Mouse (Mus musculus) c-Kit-positive CD71-positive TER-119-positive erythroid progenitor cells, embryonic 14.5 days (primary cell): ENCODE measurements around the gene Ccdc85c.

Experiments used
- DNase-seq: peaks from one replicate; pipeline ENCODE4 v3.0.0-alpha.2; 2013; ENCODE audit warnings: low spot score

Gene Ccdc85c

DNA sequence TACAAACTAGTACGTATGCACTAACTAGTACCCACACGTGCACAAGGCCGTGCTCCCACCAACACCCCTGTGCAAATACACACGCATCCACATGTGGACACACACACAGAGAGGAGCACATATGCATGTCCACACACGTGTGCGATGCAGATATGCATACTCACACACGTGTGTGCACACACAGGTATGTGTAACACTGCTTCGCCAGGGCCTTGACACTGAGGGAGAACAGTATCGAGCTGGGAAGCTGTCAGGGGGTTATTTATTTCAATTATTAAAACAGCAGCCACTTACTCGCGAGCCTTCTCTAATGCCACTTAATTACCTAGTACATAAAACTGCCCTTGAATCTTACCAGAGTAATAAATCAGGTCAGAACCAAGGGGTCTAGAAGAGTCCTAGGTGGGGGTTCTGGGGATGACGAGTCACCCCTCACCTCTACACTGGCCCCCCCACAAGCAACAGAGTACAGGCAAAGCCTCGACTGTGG lies 34.8 kb downstream of the Ccdc85c start:
- DNase-seq = no peak

DNA sequence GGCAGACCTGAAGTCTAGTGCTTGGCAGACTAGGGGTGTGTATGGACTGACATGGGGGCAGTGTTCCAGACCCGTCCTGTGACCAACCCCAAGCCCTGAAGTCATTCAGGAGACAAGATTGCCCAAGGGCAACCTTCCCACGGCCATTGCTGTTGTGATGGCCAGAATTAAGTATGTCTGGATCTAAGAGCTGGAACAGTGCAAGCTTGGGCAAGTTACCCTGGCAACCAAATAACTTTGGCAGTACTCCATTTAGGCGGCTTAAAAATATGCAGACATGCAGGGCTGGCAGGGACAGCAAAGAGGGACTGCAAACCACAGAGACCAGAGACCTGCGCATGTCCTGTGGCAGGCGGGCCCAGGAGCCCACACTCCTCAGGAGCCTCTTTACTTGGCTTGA lies 35.8 kb downstream of the Ccdc85c start:
- DNase-seq = no peak

DNA sequence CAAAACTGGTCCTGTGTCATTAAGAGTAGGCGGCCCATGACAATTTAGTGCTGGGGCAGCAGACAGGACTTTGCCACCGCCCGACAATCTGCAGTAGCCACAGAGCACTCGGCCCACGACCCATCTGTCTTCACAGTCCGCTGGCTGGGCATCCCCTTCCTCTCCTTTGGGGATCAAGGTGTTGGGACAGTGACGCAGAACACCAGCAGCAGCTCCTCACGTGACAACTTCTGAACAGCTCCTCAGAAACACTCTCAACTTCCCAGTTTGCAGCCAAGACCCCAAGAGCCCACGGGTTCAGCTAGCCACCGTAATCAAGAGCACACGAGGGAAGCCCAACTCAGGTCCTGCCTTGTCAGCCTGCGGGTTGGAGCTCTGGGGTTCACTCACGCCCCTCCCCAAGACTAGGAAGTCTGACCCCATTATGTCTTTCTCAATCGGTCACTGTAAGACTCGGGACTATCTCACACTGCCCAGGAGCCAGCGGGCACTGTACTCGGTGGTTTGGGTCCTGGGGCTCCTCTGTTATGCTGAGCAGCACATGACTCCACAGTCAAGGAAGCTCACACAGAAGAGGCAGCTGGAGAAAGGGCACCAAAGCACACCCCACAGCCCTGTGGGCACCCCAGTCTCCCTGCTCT lies 36.7 kb downstream of the Ccdc85c start:
- DNase-seq = no peak

DNA sequence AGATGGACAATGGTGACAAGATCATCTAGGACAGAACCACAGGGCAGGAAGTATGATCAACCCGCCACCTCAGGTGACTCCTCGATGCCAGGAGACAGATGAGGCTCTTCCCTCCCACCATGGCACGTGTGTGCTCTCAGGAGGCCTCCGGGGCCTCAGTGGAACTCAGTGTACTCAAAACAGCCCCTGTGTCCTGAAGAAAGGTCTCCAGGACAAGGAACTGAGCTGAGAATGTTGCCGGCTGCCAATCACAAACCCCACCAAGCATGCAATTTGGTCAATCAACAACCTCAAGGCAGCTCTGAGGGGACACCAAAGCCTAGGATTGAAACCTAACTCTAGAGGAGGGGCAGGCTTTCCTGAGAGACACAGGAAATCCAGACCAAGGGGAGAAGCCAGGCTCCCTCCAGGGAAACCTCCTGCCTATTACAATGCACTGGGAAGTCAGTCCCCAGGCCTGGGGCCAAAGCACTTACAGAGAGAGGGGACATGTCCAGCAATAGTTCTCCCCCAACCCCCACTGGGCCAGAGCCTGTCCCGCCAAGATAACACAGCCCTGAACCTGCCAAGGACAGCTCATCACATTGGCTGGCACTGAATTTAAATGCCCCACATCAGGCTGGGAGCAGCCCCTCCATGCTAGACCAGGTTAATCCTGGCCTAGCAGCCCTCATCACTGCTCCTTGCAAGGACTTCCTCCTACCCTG lies 37.8 kb downstream of the Ccdc85c start:
- no peak for DNase-seq

DNA sequence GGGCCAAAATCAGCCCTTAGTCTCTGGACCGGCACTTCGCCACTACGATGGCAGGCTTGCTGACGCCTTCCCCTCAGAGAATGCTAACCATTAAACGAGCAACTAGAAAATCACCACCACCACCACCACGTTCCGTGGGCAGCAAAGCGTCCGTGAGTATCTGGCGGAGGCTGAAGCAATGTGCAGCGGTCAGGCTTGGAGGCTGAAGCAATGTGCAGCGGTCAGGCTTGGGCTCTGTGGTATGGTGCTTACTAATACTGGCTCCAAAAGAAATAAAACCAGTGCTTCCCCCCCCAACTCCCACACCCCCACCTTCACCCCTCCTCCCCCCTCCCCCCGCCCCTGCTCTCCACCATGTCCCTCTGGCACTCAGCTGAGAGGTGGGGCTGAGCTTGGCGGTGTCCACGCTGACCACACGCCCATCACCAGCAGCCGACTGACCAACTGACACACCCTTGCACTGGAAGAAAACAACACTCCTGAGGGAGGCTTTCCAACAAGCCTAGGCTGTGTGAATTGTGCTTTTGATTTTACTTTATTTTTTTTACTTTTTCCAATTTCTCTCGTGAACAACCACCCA lies 39.2 kb downstream of the Ccdc85c start:
- DNase-seq = no peak

DNA sequence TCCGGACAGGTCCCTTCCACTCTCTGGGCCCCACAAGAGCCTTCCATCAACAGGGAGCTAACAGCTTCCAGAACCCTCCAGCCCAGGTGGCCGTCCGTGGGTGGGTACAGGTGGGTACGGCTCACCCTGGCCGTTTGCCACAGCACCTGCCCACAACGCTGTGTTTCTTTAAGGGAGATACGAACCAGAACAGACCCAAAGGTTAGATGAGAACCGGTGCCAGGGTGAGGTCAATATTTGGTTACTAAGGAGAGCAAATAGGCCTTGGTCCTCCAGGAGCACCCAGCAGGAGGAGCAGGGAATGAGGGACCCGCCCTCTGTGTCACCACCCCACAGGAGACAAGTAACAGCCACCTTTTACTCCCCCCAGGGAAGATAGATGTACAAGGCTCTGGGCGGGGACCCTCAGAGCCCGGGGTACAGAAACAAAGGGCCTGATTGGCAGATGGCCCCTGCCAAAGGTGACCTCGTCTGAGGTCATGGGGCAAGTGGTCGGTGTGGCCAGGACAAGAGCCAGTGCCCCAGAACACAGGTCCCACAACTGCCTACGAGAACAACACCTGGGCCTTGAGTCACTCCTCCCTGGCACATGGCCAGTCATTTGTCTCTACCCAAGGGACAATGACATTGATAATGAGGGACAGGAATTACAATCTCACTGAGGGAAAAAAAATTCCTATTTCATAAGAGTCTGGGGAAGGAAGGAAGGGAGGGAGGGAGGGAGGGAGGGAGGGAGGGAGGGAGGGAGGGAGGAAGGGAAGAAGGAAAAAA lies 40.2 kb downstream of the Ccdc85c start:
- DNase-seq = no peak

DNA sequence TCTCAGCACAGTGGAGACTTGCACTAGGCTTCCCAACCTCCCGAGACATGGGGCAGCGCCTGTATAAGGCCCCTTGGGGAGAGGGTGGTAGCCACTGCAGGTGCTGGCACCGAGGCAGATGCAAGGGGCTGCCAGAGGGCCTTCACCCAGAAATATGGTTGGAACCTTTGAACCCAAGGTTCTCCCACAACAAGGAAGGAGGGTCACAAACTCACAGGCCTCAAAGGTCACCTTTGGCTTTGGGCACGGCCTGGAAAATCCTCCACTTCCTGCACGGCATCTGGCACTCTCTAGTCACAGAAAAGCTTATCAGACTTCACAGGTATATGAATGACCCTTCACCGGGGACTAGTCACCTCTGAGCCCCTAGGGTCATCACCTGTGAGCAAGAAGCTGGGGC lies 41.5 kb downstream of the Ccdc85c start:
- no peak for DNase-seq

DNA sequence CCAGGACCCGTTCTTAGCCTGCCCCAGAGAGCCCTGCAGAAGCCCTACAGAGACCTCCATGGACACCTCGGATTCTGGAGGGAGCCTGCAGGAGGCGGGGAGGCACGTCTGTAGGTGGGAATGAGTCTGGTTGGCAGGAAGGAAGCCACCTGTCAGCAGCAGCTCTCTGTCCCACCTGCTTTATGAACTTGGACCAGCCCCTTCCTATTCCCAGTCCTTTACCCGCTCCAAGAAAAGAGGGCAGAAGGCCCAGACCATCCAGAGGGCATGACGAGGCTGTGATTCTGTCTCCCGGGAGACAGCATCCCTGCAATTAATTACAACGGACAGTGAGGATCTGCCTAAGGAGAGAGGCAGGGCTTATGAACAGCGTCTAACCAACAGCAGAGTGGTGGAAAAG lies 43.3 kb downstream of the Ccdc85c start:
- DNase-seq = no peak

DNA sequence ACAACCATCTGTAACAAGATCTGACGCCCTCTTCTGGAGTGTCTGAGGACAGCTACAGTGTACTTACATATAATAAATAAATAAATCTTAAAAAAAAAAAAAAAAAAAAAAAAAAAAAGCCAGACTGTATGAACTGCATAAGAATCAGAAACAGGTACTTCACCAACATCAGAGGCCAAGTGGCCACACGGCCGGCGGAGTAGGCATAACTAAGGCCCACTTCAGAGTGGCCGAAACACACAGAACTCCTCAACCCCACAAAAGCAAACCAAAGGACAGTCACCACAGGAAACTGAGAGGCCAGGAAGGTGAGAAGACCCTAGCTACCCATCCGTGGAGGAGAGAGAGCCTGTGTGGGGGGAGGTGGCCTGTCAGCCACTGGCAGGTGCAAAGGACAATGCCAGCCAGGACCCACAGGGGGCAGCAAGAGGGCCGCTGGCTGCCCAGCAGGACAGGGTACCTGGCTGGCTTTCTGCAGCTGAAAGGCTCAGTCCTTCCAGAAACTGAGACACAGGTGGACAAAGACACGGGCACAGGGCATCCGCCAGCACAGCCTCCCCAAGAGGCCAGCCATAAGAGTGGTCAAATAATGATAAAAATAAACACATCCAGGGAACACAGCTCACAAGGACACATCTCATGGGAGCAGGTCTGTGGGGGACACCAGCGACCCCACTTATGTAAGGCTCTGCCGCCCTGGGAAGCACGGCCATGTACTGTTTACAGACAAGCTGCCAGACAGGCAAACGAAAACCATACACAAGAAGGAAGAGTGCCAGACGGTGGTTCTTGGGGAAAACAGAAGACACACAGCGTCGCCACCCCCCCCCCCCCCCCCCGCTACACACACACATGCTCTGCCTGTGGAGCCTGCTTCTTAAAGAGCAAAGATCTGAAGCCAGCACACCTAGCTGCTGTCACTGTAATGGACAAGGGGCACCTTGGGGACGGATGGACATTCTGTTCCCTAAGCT lies 44.1 kb downstream of the Ccdc85c start:
- DNase-seq = no peak

DNA sequence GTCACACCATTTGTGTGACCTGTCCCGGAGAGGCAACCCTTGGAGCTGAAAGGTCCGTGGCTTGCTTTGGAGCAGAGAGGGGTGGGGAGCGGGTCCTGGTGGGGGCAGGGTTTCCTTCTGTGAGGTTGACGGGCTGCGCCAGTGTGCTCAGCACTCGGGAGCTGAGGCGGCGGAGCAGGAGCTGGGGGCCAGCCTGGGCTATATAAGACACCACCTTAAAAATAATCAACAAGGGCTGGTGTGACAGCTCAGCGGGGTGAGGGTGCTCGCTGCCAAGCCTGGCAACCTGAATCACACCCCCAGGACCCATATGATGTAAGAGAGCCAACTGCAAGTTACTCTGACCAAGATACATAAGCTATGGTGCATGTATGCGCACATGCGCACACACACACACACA lies 45.1 kb downstream of the Ccdc85c start:
- DNase-seq = no peak

DNA sequence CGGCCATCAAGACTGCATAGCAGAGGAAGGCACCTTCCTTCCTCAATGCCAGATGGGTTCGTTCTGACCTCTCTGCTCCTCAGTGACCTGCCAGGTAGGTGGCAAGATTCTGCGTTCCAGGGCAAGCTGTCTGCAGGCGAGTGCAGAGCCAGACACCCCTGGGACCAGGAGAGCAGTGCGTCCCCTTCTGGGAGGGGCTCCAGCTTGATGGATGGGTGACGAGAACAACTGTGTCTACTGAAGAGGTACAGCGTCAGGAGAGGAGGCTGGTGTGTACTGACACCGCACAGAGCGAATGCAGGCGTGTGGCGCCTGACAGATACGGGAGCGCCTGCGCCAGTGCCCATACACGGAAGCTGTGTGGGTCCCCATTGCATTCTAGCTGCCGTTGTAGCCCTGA lies 47.7 kb downstream of the Ccdc85c start:
- no peak for DNase-seq

DNA sequence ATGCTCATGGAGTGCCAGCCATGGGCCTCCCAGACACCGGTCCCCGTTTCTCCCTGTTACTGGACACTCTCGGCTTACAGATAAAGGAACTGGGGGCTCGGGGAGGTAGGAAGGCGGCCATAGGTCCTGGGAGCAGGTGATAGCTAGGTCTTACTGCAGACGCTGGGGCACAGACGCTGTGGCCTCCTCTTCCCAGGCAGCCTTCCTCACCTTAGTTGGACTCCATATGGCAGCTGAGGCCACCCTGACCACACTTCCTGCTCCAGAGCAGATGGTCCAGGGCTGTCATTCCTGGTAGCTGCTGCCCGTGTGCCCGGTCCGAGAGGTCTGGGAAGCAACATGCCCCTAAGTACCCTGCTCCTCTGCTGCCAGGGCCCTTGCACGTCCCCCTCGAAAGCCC lies 48.3 kb downstream of the Ccdc85c start:
- no peak for DNase-seq

DNA sequence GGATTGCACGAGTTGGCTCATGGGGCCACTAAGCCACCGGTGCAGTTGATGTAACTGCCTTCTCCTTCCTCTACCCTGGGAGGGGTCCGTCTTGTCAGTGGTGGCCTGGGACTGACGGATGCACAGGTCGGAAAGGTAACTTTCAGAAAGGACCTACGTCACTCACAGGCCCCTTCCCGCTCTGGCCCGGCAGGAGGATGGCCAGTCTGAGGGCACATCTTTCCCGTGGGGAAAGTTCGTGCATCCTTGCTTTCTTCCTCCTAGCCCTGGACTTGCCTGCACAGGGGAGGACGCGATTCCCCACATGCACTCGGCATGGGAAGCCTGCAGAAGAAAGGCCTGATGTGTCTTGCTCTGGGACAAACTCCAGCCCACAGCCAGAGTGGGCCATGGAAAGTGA lies 49.0 kb downstream of the Ccdc85c start:
- DNase-seq = no peak

DNA sequence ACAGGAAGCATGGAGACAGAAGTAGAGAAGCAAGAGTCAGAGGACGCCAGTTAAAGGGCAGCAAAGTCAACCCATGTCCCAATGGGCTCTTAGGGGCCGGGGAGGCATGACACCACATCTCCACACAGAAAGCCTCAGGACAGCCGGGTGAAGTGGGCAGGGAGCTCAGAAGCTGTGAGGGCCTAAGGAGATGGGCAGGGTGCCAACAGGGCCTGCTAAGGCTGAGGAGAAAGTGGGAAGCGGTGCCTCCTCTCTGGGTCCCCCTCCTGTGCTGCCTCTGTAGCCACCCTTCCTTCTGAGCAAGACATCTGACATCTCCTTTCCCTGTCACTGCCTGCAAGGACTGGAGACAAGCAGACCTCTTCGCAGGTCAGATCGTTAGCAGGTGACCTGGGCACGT lies 49.4 kb downstream of the Ccdc85c start:
- no peak for DNase-seq

DNA sequence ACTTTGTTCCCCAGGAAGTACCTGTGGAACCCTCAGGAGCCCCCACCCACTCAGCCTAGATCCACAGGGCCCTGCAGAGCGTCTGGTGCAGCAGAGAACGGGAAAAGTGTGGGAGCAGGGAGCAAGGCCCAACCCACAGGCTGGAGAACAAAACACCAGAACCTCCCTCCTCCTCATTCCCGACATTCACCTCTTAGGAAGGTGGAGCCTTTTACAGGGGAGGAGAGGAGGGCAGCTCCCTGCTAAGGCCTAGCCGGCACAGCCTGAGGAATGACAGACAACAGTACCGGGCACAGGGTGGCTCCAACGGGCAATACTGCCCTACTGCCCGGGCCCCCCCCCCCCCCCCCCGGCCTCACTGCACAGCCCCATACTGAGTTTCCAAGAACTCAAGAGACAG lies 51.9 kb downstream of the Ccdc85c start:
- no peak for DNase-seq

DNA sequence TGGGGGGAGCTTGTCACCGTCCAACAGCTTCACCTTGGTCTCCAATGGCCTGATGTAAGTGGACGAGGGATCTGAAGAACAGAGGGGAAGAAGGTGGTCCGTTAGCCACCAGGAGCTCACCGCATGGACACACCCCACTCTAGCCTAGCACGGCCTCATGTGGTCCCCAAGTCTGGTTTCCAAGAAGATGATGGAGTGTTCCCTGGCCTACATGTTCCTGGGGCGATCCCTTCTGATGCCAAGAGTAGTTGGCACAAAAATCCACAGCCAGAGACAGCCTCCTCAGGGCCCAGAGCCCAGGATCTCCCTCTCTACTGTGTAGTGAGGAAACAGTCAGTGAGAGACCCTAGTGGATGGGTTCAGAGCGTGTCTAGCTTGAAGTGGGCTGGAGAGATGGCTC lies 53.5 kb downstream of the Ccdc85c start:
- no peak for DNase-seq

DNA sequence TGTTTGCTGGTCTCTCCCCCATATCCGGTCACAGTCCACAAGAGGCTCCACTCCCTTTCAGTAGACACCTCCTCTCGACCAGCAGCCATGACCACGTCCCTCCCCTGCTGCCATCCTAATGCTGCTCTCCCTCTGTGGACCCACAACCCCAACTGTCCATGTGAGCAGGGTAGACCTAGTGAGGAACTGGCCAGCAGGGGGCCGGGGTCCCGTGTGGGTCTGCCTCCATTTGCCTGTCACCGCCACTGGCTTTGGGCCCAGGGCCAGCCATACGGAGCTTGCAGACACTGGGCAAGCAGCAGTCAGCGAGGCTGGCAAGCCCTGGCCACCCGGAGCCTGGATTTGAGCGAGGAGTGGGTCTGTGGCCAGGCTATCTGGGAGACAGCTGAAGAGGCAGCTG lies 54.0 kb downstream of the Ccdc85c start:
- DNase-seq = no peak

DNA sequence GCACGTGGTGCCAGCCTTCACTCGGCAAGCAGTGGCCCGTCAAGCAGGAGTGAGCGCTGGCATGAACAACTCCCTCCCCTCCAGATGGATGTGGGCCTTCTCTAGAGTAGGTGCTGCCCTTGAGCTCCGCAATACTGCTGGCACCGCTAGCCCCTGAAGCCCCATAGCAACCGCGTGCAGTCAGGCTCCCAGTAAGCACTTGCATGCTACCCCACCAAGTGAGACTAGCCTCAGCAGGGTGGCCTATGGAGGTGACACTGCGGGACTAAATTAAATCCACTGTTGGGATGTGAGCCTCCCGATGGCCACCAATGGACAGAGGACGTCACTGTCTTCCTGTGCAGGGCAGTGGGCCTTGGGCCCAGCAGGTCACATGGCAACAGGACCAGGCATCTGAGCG lies 54.6 kb downstream of the Ccdc85c start:
- DNase-seq = no peak

DNA sequence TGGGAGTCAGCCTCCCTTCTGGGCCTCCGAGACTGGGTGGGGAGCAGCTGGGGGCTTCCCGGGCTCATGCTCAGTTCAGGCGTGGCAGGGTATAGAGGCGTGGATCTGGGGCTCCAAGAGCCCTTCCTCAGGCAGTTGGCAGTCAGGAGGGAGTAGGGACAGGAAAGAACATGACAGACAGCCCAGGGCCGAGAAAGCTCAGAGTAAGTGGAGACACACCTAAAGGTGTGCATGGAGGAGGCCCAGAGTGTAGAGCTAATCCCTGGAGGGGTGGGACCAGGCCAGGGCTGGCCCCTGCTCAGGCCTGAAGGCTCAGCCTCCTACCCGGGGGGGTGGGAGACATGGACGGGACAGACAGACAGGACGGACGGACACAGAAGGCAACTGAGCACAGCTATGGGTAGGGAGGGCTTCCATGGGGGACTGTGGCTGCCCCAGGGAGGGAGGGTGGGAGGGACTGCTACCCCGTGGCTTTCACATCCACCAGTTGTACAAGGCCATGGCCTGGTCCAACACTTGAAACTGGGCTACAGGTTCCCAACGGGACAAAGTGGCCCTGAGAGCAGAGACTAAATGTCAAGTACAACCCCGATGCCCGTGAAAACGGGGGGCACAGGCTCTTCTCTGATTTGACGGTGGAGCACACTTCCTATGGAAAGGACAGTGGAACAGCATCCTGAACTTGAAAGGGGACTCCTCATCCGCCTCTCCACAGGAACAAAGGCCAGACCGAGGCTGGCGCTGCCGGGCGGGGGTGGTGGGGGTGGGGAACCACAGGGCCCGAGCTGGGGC lies 55.2 kb downstream of the Ccdc85c start:
- DNase-seq = no peak

DNA sequence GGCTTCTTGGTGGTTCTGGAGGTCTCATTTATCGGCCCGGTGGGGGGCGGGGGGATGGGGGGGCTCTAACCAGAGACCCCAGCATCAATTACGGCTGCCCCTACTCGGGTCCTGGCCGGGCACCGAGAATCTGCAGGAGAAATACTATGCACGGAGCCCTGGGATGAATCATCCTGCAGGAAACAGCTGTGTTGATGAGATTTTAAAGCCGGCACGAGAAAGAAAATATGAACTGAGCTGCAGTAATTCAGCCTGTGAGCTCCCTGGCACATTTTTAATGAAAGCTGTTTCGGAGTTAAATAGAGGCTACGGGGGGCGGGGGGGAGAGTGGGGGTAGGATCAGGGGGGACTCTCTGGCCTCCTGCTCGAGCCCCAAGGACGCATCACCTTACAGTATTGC lies 56.1 kb downstream of the Ccdc85c start:
- no peak for DNase-seq

DNA sequence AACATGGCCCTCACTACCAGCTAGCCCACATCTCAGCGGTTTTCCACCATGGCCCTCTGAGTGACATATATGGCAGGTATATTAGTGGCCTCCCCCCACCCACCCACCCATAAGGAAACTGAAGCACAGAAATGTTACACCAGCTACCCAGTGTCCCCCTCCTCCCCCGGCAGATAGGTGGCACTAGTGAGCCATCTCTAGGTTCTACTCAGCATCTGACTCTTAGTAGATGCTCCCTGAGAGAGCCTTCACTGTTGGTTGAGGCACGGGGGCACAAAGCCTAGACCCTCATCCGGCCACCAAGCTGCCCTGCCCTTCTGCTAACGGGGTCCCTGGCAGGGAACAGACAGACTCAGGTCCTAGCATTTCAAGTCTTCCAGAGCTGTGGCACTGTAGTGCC lies 57.7 kb downstream of the Ccdc85c start:
- DNase-seq = peak; percentile 25
